Mouse (Mus musculus) T-helper 17 cell (primary cell): ENCODE results near the gene Cntn2.

Experiments used
- in situ Hi-C, 2 experiments: fragments of 300-600 bp; cut with MboI, MseI; formaldehyde crosslinking; loops; 1 replicate in 1 of 2; 2 replicates in 1 of 2; pipeline ENCODE4 v1.15.1; 2025; ENCODE audit warnings: high pct_unique_total_duplicates in 2 of 2

Gene Cntn2

DNA sequence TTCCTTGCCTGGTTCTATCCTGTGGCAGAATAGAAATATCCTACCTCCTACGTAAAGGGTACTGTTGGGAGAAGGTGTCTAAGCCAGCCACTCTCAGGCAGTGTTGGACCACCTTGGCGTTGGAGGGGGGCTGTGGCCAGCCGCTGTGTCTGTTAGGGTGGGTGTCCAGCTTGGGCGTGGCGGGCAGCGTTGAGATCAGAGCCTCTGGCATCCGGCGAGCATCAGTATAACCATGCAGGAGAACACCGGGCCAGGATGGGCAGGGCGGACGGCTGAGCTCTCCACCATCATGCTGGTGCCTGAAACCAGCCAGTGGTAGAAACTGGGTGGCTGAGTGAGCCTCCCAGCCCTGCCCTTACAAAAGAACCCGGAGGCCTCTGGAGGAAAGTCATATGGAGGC is 27.7 kb downstream of the Cntn2 start:
- in situ Hi-C loops = no loop called here

DNA sequence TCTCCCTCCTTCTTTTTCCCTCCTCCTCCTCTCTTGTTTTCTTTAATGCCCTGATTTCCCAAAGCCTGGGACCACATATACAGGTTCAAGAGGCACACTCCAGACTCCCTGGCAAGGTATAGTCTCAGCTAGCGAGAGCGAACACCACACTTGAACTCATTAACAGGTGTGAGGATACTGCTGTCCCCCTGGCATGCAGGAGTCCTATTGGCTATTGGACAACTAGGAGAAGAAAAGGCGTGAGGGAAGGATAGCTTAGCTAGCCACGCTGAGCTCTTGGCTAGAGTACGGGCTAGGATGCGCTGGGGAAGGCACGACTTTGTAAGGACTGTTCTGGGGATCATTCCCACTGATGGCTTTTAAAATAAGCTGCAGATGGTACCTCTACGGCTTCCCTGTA is 30.9 kb downstream of the Cntn2 start:
- in situ Hi-C loops = no loop called here

DNA sequence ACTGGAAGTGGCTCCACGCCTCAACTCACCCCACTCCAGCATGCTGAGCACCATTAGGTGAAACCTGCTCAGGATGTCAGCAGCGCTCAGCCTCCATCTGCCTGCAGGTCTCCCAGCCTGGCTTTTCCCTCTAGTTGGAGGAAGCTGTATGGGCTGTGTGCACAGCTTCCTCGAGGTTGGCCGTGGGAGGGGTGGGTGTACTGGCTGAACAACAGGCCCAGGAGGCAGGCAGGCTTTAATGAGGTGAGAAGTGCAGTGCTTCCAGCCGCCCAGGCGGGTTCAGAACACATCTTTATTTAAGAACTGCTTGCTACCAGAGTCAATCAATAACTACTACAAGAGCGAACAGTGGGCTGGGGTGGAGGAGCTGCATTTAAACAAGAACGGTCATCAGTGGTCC is 31.5 kb downstream of the Cntn2 start:
- in situ Hi-C loops = no loop called here

DNA sequence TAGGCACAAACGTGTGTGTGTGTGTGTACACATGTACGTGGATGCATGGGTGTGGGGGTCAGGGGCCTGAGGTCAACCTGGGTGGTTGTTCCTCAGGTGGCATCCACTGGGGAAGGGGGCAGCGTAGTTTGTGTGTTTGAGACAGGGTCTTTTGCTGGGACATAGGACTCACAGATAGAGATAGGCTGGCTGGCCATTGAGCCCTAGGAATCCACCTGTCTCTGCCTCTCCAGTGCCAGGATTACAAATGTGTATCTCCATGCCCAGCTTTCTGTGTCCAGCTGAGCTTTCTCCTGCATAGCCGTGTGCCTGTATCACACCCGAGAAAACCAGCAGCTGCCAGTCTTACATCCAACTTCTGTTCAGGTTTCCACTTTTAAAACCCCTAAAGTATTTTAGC is 33.3 kb downstream of the Cntn2 start:
- in situ Hi-C loops = no loop called here

DNA sequence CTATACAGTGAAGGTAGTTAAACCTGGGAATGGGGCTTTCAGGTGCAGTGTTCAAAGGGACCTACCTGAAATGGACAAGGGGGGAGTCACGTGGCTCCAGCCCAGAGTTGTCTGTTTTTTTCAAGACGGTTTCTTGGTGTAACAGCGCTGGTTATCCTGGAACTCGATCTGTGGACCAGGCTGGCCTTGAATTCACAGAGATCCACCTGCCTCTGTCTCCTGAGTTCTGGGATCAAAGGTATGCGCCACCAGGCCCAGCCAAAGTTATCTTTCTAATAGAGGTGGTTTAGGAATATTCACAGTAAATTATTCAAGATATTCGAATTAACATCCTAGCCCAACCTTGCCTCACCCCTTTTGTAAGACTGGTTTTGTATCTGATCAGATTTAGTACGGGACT is 36.4 kb downstream of the Cntn2 start:
- in situ Hi-C loops = no loop called here

DNA sequence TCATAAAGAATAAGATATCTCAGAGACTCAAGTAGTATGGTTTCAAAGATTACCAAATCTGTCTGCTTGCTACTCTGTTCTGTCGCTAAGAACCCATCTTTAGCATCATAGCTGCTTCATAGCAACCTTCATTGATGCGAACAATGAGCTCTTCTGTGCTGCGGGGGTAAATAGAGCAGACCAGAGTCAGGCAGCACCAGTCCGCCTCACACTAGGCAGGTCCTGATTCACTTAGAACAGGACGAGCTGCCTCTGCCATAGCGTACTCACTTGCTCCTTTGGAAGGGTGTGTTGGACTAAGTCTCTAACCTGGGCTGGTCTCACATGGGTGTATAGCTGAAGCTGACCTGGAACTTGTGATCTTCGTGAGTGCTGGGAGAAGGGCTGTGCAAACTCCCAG is 37.0 kb downstream of the Cntn2 start, which contains the start of gene Tmem81:
TSS of gene Tmem81 (plus strand) at position 173 of the 400 bp plus-strand sequence.
- in situ Hi-C loops = no loop called here

DNA sequence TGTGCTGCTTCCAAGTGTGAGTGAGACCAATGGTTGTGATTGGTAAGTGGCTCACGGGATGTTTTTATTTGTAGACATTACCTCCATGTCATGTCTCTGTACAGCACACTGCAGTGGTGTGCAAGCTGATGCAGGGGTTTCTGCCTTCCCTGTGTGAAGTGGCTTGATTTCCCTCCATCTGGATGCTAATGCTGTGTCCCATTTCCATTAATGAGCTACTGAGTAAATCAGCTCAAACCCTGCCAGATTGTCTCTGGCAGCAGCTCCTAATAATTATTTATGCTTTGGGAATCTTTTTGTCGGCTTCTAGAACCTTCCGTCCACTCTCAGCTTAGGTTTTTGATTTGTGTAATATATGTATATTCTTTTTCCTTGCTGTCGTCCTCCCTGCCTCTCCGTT is 37.9 kb downstream of the Cntn2 start:
- in situ Hi-C loops = no loop called here

DNA sequence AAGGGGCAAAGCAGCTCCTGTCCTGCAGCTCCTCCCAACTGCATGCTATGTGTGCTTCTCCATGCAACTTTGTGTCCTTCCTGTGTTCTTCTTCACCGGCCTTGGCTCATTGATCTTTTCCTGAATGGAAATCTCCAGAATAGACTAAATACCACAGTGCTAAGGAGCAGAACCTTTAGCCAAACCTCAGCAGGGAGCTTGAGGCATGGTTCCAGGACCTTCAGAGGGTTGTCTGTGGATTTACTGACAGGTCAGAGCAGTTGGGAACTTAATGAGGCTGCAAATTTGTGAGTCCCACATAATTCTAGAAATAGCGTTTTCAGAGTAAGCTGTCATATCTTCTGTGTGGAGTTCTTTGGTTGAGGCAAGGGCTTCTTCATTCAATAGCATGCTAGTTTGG is 42.5 kb downstream of the Cntn2 start:
- in situ Hi-C loops = no loop called here

DNA sequence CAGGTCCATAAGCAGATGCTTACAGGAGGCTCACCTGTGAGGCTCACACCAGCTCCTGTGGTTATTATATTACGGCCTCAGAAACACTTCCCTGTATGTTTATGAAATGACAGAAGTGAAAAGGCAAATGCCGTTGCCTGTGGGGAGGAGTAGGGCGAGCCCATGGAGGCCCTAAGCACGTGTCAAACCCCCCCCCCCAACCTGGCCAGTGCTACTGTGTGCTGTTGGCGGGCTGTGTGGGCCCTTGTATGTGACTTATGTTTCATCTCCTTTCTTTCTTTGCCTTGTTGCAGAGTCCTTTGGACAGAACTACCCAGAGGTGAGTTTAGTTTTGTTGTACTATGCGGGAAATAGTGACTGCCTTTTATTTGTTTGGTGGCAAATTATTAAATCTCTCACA is 59.3 kb downstream of the Cntn2 start:
- in situ Hi-C loops = no loop called here

DNA sequence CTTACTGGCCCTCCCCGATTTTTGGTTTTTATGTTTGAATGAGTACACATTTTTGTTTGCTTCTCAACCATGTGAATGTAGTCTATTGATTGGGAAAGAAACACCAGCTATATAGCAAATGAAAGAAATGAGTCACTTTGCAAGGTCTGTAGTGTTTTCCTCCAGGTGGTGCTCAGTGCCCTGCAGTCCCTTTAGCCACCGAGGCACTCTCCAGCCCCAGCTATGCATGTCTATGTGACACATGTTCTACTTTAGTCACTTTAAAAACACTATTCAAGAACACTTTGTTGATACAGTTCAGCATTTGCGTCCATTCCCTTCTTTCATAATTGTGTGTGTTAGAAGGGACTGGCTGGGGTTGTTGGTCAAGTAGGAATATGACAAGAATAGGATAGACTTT is 59.8 kb downstream of the Cntn2 start:
- in situ Hi-C loops = no loop called here

DNA sequence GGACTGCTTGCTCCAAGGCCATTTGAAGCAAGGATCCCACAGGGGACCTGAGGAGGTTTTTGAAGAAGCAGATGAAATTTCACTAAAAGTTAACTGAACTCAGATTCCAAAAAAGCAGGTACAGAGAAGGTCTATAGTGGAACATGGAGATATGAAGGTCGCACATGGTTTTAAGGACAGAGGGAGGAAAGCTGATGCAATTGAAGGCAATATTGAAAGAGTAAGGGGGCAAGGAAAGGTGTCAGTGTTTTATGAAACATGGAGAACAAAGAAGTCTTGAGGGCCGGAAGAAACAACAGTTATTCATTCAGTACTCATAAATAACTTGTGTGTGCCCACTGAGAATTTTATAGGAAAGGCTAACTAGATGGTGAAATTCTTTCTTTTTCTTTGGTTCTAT is 61.4 kb downstream of the Cntn2 start:
- in situ Hi-C loops = no loop called here

DNA sequence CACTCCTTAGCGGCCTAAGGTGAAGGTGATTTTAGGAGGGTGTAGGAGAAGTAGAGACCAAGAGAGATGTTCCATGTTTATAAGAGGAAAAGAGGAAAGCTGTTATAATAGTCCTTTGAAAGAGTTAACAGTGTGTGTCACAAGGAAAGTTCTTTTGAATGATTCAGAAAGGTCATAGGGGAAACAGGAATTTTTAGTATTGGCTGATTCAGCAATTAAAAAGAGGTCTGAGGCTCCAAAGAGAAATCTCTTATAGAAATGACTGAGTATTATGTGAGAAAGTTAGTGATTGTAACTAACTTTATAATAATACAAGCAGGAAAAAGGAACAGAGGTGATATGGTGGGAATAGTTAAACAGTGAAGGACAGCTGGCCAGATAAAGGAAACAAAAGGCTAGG is 63.6 kb downstream of the Cntn2 start:
- in situ Hi-C loops = loop anchor here in 1 of 2 experiments (10.0 kb wide), 1 partner anchor 855 kb away; no protein-coding TSS in a partner anchor

DNA sequence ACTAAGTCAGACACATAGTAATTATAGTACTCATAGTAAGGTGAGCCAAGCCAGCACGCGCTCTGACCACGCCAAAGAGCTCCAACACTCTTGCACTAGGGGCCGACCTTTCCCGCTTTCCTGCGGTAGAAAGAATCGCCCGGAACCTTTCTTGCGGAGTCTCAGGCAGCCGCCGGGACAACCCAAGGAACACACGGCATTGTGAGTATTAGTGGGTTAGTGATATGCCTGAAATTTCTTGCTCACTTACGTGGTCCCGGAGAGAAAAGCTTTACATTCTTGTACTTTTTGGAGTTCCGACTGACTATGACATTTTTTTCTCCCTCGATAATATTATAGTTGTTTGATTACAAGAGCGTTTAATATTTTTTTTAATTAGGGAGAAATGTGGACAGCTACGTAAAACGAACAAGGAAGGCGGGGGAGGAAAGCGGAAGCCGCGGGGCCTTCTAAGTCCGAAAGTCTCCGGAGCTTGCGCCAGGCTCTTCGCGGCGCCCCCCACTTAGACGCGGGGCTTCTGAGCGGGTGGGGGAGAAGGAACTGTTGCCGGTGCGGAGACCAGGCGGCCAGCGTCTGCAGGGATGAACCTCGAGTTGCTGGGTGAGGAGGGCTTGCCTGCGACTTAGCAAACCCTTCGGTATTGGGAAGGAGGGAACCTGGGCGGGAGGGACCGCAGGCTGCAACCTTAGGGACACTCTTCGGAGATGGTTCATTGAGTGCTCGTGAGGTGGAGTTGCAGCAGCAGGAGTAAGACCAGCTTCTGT is 65.9 kb downstream of the Cntn2 start, which contains the start of gene Rbbp5:
TSS of gene Rbbp5 (plus strand) at position 438 of the 764 bp plus-strand sequence.
- in situ Hi-C loops = loop anchor here in 1 of 2 experiments (10.0 kb wide), 1 partner anchor 852 kb away; no protein-coding TSS in a partner anchor

DNA sequence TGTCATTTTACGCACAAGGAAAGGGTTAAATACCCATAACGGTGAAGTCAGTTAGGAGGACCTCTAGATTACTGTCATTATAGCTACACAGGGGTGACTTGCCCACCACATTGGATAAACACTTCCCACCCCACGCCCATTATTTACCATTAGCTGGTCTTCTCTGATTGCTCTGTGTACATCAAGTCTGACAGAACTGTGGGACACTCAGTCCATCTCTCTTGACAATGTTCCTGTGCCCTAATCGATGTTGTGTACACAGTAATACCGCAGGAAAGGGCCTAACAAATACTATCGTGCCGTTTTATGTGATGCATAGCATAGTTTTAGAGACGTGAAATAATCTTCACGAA is 66.5 kb downstream of the Cntn2 start:
- in situ Hi-C loops = loop anchor here in 1 of 2 experiments (10.0 kb wide), 1 partner anchor 852 kb away; no protein-coding TSS in a partner anchor

DNA sequence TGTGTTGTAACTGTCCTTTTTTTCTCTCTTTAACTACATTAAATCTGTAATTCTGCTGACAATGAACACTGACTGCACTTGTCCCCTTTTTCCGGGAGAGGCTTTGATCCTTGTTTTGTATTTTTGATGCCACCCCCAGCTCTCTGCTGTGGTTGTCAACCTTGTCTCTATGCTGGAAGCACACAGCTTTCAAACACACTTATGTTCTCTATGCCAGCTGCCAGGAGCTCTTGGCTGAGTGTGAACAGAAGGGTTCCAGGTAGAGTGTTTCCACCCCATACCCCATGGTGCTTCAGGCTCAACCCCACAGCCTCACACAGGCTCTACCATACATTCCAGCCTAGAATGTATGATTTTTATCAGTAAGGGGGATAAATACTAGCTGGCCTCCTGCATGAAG is 68.6 kb downstream of the Cntn2 start:
- in situ Hi-C loops = loop anchor here in 1 of 2 experiments (10.0 kb wide), 1 partner anchor 850 kb away; no protein-coding TSS in a partner anchor

DNA sequence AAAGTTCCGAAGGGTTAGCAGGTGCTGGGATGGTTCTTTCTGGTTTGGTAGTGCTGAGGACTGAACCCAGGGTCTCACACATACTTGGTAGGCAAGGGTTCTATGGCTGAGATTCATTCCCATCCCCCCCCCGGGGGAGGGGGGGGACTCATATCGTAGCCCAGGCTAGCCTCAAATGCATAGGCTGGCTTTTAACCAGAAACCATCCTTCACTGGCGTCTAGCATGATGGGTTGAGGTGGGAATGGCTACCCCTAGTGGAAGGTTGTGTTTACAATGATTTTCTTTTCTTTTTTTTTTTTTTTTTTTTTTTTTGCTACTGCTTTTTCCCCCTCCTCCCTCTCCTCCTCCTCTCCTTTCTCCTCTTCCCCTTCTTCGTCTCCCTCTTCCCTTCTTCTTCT is 70.5 kb downstream of the Cntn2 start:
- in situ Hi-C loops = loop anchor here in 1 of 2 experiments (10.0 kb wide), 1 partner anchor 848 kb away; no protein-coding TSS in a partner anchor

DNA sequence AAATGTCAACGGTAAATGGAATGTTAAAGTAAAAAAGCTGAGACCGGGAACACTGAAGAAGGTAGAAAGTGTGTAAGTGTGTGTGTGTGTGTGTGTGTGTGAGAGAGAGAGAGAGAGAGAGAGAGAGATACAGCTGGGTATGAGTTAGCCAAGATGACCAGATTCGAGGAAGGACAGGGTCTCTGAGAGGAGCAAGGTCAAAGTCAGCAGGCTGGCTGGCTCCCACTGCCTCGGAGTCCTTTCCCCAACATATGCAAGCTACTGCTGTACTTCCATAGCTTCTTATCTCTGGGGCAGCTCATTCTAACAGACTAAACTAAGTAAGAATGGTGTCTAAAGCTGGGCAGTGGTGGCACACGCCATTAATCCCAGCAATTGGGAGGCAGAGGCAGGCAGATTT is 71.6 kb downstream of the Cntn2 start:
- in situ Hi-C loops = loop anchor here in 1 of 2 experiments (10.0 kb wide), 1 partner anchor 847 kb away; no protein-coding TSS in a partner anchor

DNA sequence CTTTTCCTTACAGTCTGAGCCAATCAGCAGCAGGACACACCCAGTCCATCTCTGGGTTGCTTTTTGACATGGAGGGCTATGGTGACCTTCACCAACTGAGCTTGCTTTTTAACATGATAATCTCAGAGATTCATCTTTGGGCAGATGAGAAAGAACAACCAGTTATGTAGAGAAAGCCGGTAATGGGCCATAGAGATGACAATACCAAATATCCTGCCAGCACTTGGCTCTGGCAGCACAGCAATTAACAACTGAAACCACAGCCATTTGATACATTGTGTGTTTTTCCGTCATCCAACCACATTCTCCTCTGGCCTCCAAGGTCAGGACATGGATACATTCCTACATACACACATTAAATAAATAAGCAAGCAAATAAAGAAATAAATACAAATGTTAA is 72.0 kb downstream of the Cntn2 start:
- in situ Hi-C loops = loop anchor here in 1 of 2 experiments (10.0 kb wide), 1 partner anchor 846 kb away; no protein-coding TSS in a partner anchor

DNA sequence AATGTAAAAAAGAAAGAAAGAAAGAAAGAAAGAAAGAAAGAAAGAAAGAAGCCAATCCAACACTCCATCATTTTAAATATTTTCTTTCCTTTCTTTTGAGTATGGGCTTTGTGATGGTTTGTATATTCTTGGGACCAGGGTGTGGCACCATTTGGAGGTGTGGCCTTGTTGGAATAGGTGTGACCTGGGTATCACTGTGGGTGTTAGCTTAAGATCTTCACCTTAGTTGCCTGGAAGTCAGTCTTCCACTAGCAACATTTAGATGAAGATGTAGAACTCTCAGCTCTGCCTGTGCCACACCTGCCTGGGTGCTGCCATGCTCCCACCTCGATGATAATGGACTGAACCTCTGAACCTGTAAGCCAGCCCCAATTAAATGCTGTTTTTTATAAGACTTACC is 73.0 kb downstream of the Cntn2 start:
- in situ Hi-C loops = loop anchor here in 1 of 2 experiments (10.0 kb wide), 1 partner anchor 845 kb away; no protein-coding TSS in a partner anchor

DNA sequence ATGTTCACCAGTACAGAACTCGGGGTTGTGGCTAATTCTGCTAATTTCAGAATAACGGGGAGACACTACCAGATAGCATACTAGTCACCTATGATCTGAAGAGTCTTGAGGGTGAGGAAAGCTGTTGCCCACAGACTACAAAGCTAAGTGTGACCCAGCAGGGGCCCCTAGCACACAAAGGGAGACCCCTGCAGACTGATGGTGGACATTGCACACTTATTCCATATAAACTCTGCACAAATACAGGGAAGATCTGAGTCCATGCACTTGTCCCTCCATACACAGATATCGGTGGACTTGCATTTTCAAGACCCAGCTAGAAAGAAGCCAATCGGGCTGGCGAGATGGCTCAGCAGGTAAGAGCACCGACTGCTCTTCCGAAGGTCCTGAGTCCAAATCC is 73.5 kb downstream of the Cntn2 start:
- in situ Hi-C loops = no loop called here

DNA sequence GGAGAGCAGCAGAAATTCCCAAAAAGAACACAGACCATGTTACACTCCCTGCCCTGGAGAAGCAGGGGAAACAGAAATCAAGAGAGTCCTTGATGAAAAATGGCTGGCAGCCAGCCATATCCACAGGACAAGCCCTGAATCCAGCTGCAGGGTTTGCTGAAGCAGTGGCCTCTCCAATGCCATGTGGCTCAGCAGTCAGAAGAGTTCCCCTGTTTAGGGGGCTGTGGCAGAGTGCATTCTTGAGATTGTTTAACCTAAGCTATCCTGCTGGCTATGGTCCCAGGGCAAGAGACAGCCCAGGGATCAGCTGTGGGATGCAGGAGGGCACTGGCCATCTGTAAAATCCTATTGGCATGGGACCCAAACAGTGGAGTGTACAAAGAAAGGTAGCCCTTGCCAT is 74.1 kb downstream of the Cntn2 start:
- in situ Hi-C loops = no loop called here

DNA sequence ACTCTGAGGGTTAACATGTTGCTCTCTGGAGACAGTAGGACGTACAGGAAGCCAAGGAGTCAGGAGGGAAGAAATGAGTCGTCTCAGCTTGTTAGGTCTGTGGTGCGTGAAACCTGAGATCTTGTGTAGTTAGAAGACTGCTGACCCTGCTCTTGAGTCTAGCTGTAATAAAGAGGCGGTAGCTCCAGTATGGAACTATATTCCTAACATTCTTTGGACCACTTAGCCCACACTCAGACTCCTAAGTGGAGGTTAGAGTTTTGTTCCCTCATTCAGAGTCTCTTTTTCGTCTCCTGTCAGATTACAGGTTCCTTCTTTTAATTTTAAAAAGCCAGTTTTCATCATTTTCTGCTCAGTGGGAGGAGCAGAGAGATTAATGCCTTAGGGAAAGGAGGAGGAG is 78.4 kb downstream of the Cntn2 start:
- in situ Hi-C loops = no loop called here
